Mouse (Mus musculus) MEL (cell line): ENCODE results near the gene Dus2. TPM values are rescaled to one million over a fixed set of nuclear protein-coding genes. Genes with fewer than 3 reads are reported as not detected.

ENCODE experiments used
- HCFC1 ChIP-seq: IDR thresholded peaks from 2 replicates; pipeline ENCODE4 v1.6.1; 2012; ENCODE audit warnings: low read depth, mild to moderate bottlenecking, inconsistent platforms, low read length, improper control_type of control experiment, moderate library complexity
- RAD21 ChIP-seq: IDR thresholded peaks from 2 replicates; pipeline ENCODE4 v1.6.1; 2011; ENCODE audit warnings: mild to moderate bottlenecking, low read depth, low read length, improper control_type of control experiment
- USF2 ChIP-seq, 2 experiments: IDR thresholded peaks; 2 replicates each; pipeline ENCODE4 v1.6.1; 2011 to 2012; ENCODE audit warnings: improper control_type of control experiment in 2 of 2, low read length in 2 of 2, borderline replicate concordance in 1 of 2, inconsistent platforms in 1 of 2, low read depth in 1 of 2, mild to moderate bottlenecking in 1 of 2; ENCODE audit not compliant: insufficient read depth in 1 of 2
- polyA plus RNA-seq, 2 experiments: library from polyadenylated mRNA; stranded (reverse) in 1 of 2; unstranded in 1 of 2; fragments of >175 nt in 1 of 2; fragments of >200 nt in 1 of 2; gene quantifications; 2 replicates each; pipeline versions ENCODE4 v1.2.1 to v1.2.4; 2012; ENCODE audit warnings: low replicate concordance in 2 of 2, low read depth in 1 of 2; ENCODE audit not compliant: insufficient read length in 2 of 2, insufficient read depth in 1 of 2, missing spikeins in 1 of 2
- total RNA-seq: library from RNA; depleted of rRNA; stranded (reverse); fragments of 300-350 nt; gene quantifications from 2 replicates; pipeline ENCODE4 v1.2.3, GENCODE M21; 2012; rRNA removed

Dus2 gene
- total and polyA plus RNA-seq, 3 experiments = 9.2 to 11.9 TPM; not detected in 1

DNA sequence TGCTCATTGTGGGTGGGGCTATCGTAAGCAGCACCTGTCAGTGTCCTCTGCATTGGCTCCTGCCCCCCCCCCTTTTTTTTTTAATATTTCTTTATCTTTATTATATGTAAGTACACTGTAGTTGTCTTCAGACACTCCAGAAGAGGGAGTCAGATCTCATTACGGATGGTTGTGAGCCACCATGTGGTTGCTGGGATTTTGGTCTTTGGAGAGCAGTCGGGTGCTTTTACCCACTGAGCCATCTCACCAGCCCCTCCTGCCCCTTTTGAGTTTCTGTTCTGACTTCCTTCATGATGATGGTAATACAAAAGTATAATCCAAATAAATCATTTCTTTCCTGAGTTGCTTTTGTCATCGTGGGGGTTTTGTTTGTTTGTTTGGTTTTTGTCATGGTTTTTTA, 111.2 kb downstream of the Dus2 start (continued):
- TF ChIP-seq RAD21 = no peak
- no peak for TF ChIP-seq USF2 (IDR thresholded peaks at IDR 0.05; ENCODE audit: borderline replicate concordance in 1 of 2, insufficient read depth in 1 of 2, low read depth in 1 of 2, low read length in 2 of 2)
- no peak for TF ChIP-seq HCFC1

Other genes starting within 250 kb of the Dus2 start
- 7.0 and 8.3 TPM in 2 replicates for gene Gfod2, start 232.7 kb upstream of the Dus2 start, total RNA-seq
- 1 to 10 TPM in 1 of 2 experiments, not detected in 1; 7.0 TPM for gene Gfod2, start 232.7 kb upstream of the Dus2 start, polyA plus RNA-seq
- 7.4 and 7.7 TPM in 2 replicates for gene Ranbp10, start 164.0 kb upstream of the Dus2 start, total RNA-seq
- gene Ranbp10, start 164.0 kb upstream of the Dus2 start, polyA plus RNA-seq = 10 to 100 TPM in 1 of 2 experiments, not detected in 1; 22.1 TPM
- not detected in 2 replicates for gene Tsnaxip1, start 163.6 kb upstream of the Dus2 start, total RNA-seq
- gene Tsnaxip1, start 163.6 kb upstream of the Dus2 start, polyA plus RNA-seq = under 1 TPM in 1 of 2 experiments, not detected in 1; 0.10 TPM
- 14.2 and 15.7 TPM in 2 replicates for gene Cenpt, start 138.1 kb upstream of the Dus2 start, total RNA-seq
- gene Cenpt, start 138.1 kb upstream of the Dus2 start, polyA plus RNA-seq = 10 to 100 TPM in 1 of 2 experiments, not detected in 1; 26.5 TPM
- 41.9 and 48.8 TPM in 2 replicates for gene Thap11, start 136.2 kb upstream of the Dus2 start, total RNA-seq
- gene Thap11, start 136.2 kb upstream of the Dus2 start, polyA plus RNA-seq = 10 to 100 TPM in 1 of 2 experiments, not detected in 1; 51.4 TPM
- 167 and 198 TPM in 2 replicates for gene Nutf2, start 130.8 kb upstream of the Dus2 start, total RNA-seq
- gene Nutf2, start 130.8 kb upstream of the Dus2 start, polyA plus RNA-seq = 10 to 100 TPM in 1 of 2 experiments, not detected in 1; 28.0 TPM
- 44.5 and 46.1 TPM in 2 replicates for gene Edc4, start 110.5 kb upstream of the Dus2 start, total RNA-seq
- gene Edc4, start 110.5 kb upstream of the Dus2 start, polyA plus RNA-seq = 10 to 100 TPM in 1 of 2 experiments, not detected in 1; 72.1 TPM
- not detected in 2 replicates for gene Nrn1l, start 97.8 kb upstream of the Dus2 start, total RNA-seq
- gene Nrn1l, start 97.8 kb upstream of the Dus2 start, polyA plus RNA-seq = under 1 TPM in 1 of 2 experiments, not detected in 1; 0.39 TPM
- gene Pskh1, start 90.9 kb upstream of the Dus2 start, total RNA-seq = 11.5 and 12.9 TPM in 2 replicates
- gene Pskh1, start 90.9 kb upstream of the Dus2 start, polyA plus RNA-seq = 10 to 100 TPM in 1 of 2 experiments, not detected in 1; 26.2 TPM
- 0.69 and 1.5 TPM in 2 replicates for gene Ctrl, start 57.5 kb upstream of the Dus2 start, total RNA-seq
- gene Ctrl, start 57.5 kb upstream of the Dus2 start, polyA plus RNA-seq = 1 to 10 TPM in 1 of 2 experiments, not detected in 1; 3.0 TPM
- gene Psmb10, start 52.9 kb upstream of the Dus2 start, total RNA-seq = 228 and 275 TPM in 2 replicates
- gene Psmb10, start 52.9 kb upstream of the Dus2 start, polyA plus RNA-seq = 100 to 1,000 TPM in 1 of 2 experiments, not detected in 1; 193 TPM
- gene Lcat, start 48.0 kb upstream of the Dus2 start, total RNA-seq = 0.78 and 1.1 TPM in 2 replicates
- gene Lcat, start 48.0 kb upstream of the Dus2 start, polyA plus RNA-seq = 1 to 10 TPM in 1 of 2 experiments, not detected in 1; 2.5 TPM
- 22.2 and 25.6 TPM in 2 replicates for gene Slc12a4, start 25.2 kb upstream of the Dus2 start, total RNA-seq
- 10 to 100 TPM in 1 of 2 experiments, not detected in 1; 32.3 TPM for gene Slc12a4, start 25.2 kb upstream of the Dus2 start, polyA plus RNA-seq
- not detected in 2 replicates for gene Dpep3, start 11.9 kb upstream of the Dus2 start, total RNA-seq
- gene Dpep3, start 11.9 kb upstream of the Dus2 start, polyA plus RNA-seq = under 1 TPM in 1 of 2 experiments, not detected in 1; 0.11 TPM
- gene Dpep2nb, start 14.6 kb downstream of the Dus2 start, total RNA-seq = not detected in 2 replicates
- gene Dpep2nb, start 14.6 kb downstream of the Dus2 start, polyA plus RNA-seq = under 1 TPM in 1 of 2 experiments, not detected in 1; 0.14 TPM
- 23.4 and 29.9 TPM in 2 replicates for gene Ddx28, start 20.5 kb downstream of the Dus2 start, total RNA-seq
- gene Ddx28, start 20.5 kb downstream of the Dus2 start, polyA plus RNA-seq = 10 to 100 TPM in 1 of 2 experiments, not detected in 1; 21.8 TPM
- gene Nfatc3, start 67.5 kb downstream of the Dus2 start, total RNA-seq = 14.4 and 16.9 TPM in 2 replicates
- 10 to 100 TPM; 50.2 to 59.3 TPM for gene Nfatc3, start 67.5 kb downstream of the Dus2 start, polyA plus RNA-seq
- 1.3 and 2.3 TPM in 2 replicates for gene Esrp2, start 145.6 kb downstream of the Dus2 start, total RNA-seq
- 1 to 10 TPM in 1 of 2 experiments, not detected in 1; 4.5 TPM for gene Esrp2, start 145.6 kb downstream of the Dus2 start, polyA plus RNA-seq
- gene Pla2g15, start 159.1 kb downstream of the Dus2 start, total RNA-seq = 4.0 and 6.2 TPM in 2 replicates
- gene Pla2g15, start 159.1 kb downstream of the Dus2 start, polyA plus RNA-seq = 1 to 10 TPM in 1 of 2 experiments, not detected in 1; 9.4 TPM
- gene Slc7a6, start 177.5 kb downstream of the Dus2 start, total RNA-seq = 26.2 and 34.4 TPM in 2 replicates
- gene Slc7a6, start 177.5 kb downstream of the Dus2 start, polyA plus RNA-seq = 10 to 100 TPM in 1 of 2 experiments, not detected in 1; 48.2 TPM
- gene Slc7a6os, start 219.6 kb downstream of the Dus2 start, total RNA-seq = 41.6 and 52.0 TPM in 2 replicates
- gene Slc7a6os, start 219.6 kb downstream of the Dus2 start, polyA plus RNA-seq = 10 to 100 TPM in 1 of 2 experiments, not detected in 1; 53.6 TPM
- gene Prmt7, start 219.6 kb downstream of the Dus2 start, total RNA-seq = 71.2 and 74.5 TPM in 2 replicates
- 10 to 100 TPM in 1 of 2 experiments, not detected in 1; 63.3 TPM for gene Prmt7, start 219.6 kb downstream of the Dus2 start, polyA plus RNA-seq